Mouse (Mus musculus): ENCODE results near the gene Tmed1.
A peak's percentile ranks its signal among the peaks of the same experiment; 100 is the strongest.
"Not testable (repeated sequence)": the region's sequence is repeated elsewhere in the genome, so short reads cannot be mapped to it uniquely, and the experiment has no call there.

The Tmed1 gene

DNA sequence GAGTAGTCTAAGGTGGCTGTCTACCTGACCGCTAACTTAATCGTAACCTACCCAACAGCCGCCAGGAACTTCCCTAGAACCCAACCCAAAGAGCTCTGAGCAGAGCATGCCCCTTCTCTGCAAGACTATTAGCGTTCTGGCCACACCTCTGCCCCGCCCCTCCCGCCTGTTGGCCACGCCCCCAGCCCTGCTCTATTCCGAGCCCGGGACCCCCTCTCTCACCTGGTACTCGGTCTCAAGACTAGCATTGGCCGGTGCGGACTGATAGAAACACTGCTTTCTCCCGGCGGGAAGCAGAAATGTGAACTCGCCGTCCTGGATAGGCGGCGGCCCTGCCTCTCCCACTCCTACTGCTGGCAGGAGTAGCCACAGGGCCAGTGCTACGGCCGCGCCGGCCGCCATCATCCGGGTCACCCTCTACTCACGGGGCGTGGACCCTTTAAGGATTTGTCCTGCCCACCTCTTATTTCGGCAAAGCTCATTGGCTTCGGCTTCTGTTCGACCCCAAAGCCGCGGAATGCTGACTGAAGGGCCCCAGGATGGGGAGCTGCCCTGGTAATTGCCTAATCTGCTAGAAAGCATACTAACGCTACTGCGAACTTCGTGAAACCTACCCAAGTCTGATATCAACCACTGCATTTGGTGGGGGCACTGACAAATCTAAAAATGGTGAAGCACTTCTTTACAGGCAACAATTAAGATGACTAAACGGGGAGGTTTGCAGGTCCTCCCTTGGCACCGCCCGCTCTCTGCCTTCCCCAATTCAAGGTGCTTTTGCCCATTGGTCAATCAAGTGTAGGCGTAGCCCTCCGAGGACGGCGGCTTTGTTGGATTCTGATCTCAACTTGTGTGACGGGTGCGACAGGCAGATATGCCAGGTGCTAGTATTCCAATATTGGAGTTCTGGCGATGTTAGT lies at the start of gene Tmed1:
Gene Tmed1, minus strand, starts transcription at position 481 of the 917 bp plus-strand sequence.
- peak; percentile 92 for DNase-seq (ENCODE audit: low read depth, low spot score)

DNA sequence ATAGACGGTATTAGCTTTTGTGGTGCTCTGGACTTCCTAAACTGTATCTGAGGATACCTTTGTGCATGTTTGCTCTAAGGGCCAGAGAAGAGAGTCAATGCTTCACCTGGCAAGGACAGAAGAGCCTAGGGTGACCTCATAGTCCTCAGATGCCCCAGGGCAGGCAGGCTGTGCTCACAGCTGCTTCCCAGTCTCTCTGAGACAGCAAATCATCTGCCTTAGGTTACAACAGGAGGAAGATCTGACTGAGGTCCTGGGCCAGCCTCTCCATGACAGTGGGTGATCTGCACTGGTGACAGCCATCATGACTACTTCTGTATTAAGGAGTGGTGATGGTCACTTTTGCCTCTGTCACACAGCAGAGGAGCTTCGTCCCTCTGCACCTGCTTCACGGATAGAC lies 49.1 kb upstream of the Tmed1 start:
- no peak for DNase-seq (ENCODE audit: low read depth, low spot score)

DNA sequence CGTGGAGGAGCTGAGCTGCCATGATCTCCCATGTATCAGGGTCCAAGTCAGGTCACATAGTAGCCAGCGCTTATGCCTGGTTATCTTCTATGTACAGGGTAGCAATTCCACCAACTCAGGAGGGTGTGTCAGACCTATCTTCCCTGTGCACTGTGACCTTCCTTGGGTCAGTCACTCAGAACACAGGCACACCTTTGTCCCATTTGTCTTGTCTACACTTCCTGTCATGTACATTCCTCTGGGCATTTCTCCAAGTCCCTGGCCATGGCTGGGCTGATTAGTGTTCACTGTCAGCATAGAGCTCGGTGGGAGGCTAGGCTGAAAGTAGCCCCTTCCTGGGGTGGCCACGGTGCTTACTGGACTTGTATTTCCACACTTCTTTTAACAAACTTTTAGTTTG lies 48.3 kb upstream of the Tmed1 start:
- no peak for DNase-seq (ENCODE audit: low read depth, low spot score)

GRCm38 (mm10) chr9:21557556-21557955 lies 47.5 kb upstream of the Tmed1 start:
- DNase-seq (ENCODE audit: low read depth, low spot score): no peak

- DNase-seq (ENCODE audit: low read depth, low spot score): no peak
Measured at GRCm38 (mm10) chr9:21556996-21557395, 46.9 kb upstream of the Tmed1 start.

DNA sequence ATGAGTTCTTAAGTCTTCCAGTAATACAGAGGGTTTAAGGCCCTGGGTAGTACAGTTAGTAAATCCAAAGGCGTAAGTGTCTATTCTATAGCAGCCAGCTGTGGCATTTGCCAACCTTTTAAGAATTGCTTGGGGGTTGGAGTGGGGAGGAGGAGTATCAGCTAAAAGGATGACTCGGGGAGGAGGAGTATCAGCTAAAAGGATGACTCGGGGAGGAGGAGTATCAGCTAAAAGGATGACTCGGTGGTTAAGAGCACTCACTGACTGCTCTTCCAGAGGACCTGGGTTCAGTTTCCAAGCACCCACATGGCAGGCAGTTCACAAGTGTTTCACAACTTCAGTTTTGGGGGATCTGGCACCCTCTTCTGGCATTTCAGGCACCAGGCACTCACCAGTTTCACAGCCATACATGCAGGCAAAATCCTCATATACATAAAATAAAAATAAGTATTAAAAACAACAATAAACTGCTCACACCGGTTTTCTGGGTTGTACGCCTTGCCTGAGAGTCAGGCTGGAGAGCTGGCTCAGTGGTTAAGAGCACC lies 45.2 kb upstream of the Tmed1 start:
- DNase-seq (ENCODE audit: low read depth, low spot score): no peak

- DNase-seq (ENCODE audit: low read depth, low spot score): no peak
Measured at GRCm38 (mm10) chr9:21553607-21554273, 43.7 kb upstream of the Tmed1 start.

GRCm38 (mm10) chr9:21551049-21551448 lies 41.0 kb upstream of the Tmed1 start:
- DNase-seq (ENCODE audit: low read depth, low spot score): no peak

DNA sequence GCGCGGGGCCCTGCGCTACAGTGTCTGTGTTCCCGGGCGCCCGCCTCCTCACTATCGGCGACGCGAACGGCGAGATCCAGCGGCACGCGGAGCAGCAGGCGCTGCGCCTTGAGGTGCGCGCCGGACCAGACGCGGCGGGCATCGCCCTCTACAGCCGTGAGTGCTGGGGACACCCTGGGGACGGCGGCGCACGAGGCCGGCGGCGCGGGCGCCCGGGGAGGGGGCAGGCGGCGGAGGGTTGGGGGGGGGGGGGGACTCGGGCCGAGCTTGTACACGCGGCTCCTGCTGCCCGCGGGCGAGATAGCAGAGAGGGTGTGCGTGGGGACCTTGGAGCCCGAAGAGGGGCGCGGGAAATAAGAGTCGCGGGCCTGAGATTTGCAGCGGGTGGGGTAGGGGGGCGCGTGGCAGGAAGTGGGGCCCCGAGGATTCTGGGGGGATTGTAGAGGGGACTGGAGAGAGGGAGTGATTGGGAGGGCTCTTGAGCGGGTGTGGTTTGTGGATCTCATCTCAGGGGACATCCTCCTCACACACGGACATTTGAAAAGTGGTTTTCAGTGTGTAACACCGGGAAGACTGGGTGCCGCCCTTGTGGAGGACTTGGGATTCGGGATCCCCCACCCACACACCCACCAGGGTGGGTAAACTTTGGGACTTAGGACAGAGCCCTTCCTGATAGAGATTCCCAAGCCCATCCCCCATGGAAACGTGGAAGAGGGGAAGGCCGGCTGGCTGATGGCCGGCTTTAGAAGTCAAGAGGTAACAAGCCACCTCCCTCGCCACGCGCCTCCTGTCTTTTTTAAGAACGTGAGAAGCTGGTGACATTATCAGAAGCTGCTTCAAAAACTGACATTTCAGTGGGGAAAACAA lies 37.3 kb upstream of the Tmed1 start:
- DNase-seq (ENCODE audit: low read depth, low spot score): peak; percentile 33

DNA sequence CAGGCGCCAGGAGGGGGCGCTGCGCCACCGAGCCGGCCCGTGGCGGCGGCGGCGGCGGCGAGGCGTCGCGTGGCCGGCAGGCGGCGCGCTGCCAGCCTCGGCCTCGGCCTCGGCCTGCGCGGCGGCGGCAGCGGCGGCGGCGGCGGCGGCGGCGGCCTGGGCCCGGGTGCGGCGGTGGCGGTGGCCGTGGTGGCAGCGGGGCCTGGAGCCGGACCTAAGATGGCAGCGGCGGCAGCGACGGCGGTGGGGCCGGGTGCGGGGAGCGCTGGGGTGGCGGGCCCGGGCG lies 36.7 kb upstream of the Tmed1 start, which contains the start of gene Carm1:
Gene Carm1, plus strand, starts transcription at position 106 of the 286 bp plus-strand sequence.
- no peak for DNase-seq (ENCODE audit: low read depth, low spot score)

DNA sequence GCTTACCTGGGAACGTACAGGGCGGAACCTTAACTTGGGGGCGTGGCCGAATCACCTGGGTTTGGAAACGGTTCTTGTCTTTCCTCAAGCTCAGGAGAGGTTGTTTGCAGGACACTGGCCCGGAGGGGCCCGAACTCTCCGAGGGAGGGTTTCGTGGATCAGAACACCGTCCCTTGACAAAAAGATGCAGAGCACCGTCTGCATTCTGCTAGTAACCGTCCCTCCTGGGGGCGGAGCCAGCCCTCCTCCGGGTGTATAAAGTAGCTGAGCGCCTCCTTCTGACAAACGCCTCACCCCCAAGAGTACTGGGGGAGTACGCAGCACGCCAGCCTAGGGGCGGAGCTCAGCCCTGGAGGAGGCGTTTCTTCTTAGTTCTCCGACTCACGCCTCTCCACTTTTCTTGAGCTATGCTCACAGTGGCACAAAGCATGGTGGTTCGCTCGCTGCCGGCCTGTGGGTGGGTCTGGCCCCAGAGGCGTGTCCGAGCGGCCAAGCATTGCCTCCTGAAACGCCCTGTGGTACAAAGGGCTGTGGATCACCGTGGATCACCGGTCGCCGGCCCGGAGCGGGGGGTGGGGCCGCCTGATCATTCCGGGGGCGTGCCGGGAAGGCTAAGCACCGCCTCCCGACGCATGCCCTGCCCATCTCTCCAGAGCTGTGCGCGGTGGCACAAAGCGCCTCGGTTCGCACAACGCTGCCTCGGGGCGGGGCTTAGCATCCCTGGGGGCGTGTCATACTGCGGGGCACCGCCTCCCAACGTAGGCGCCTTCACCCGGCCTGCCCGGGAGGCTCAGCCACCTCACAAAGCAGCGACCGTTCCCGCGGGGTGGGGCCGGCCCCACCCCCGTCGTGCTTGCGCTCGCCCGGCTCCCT lies 36.1 kb upstream of the Tmed1 start:
- DNase-seq (ENCODE audit: low read depth, low spot score): peak; percentile 96

DNA sequence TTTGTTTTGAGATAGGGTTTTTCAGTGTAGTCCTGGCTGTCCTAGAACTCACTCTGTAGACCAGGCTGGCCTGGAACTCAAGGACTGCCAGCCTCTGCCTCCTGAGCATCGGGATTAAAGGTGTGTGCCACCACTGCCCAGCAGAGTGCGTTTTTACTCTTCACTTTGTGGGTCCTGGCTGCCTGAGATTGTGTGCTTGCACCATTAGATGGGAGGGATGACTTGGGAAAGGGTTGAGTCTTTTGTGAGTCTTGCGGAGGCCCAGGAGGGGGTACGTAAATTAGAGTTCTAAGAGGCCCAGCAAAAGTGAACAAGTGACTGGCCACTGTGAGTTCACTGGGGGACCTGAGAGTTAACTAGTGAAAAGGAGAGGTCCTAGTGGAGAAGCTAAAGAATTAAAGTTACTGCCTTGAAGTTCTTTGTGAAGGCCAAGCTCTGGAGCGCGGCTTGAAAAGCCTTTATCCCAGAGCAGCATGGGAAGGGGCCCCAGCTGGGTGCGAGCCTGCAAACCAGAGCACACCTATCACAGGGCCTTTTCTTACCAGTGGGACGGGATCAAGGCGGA lies 35.4 kb upstream of the Tmed1 start:
- DNase-seq (ENCODE audit: low read depth, low spot score): no peak

DNA sequence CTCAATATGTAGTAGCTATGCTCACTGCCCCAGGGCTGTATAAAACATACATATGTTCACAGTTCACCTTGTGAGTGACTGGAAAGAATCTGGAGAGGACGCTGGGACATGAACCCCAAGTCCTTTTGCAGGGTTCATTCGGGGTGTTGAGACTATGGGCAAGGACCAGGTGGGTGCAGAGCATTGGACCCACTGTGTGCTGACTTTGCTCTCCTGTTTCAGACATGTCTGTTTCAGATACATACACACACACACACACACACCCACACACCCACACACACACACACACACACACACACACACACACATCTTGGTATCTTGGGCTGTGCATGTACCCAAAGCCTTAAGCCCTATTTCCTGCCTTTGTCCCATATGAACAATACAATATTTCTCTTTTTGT lies 31.9 kb upstream of the Tmed1 start:
- DNase-seq (ENCODE audit: low read depth, low spot score): not testable (repeated sequence)

DNA sequence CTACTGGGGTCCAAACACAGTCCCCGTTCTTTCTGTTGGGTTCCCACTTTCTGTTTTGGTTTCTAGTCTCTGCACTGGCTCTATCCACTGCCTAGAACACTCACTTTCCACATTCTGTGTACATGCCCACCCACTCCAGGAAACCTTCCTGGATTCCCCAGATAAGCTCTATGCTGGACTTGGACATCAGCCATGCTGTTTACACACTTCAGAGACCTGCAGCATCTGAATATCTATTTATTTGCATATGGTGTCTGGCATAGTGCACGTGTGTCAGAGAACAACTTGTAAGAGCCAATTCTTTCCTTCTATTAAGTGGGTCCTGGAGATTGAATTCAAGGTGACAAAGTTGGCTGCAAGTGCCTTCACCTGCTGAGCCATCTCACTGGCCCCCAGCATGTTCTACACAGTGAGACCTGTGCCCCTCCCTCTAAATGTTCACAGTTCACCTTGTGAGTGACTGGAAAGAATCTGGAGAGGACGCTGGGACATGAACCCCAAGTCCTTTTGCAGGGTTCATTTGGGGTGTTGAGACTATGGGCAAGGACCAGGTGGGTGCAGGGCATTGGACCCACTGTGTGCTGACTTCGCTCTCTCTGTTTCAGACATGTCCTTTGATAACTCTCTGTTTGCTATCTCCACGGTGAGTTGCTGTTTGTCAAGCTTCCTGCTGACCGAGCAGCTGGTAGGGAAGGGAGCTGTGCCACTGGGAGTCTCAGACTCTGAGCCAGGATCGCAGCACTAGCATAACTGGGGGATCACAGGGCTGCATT lies 30.1 kb upstream of the Tmed1 start:
- DNase-seq (ENCODE audit: low read depth, low spot score): no peak

DNA sequence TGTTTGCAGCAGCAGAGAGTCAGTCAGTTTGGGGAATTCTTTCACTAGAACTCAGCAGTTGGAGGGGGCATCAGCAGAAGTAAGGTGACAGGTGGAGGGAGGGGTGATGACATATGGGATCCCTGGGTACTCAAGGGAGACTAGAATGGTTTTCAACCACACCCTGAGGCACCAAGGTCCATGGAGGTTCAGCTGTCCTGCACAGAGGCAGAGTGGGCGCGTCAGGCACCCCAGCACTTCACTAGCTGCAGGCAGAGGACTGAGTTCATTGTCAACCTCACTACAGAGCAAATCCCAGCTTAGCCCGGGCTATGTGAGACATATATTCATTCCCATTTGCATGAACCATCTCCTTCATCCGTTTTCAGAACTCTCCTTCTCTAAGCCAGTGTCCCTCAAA lies 27.0 kb upstream of the Tmed1 start:
- no peak for DNase-seq (ENCODE audit: low read depth, low spot score)

GRCm38 (mm10) chr9:21536501-21536900 lies 26.4 kb upstream of the Tmed1 start:
- no peak for DNase-seq (ENCODE audit: low read depth, low spot score)

DNA sequence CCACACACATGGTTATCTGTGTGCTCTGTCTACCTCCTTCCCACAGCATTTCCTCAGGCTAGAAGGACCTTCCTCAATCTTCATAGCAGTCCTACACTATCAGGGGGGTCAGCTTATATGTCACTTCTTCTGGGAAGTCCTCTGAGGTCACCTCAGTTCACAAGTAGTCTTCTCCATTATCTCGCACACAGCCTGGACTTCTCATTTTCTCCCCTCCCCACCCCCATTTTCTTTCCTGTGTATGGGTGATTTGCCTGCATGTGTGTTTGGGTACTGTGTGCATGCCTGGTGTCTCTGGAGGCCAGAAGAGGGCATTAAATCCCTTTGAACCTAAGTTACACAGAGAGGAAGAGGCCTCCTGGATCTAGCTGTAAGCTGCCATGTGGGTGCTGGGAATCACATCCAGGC lies 17.9 kb upstream of the Tmed1 start:
- DNase-seq (ENCODE audit: low read depth, low spot score): no peak

GRCm38 (mm10) chr9:21527100-21527801 lies 17.2 kb upstream of the Tmed1 start:
- no peak for DNase-seq (ENCODE audit: low read depth, low spot score)

GRCm38 (mm10) chr9:21526634-21526944 lies 16.5 kb upstream of the Tmed1 start:
- DNase-seq (ENCODE audit: low read depth, low spot score): no peak
